Mouse (Mus musculus) T-helper 2 cell (primary cell): ENCODE data around the gene Atxn7l1.

Source experiments
- in situ Hi-C: fragments of 300-600 bp; cut with MboI, MseI; formaldehyde crosslinking; loops from one replicate; pipeline ENCODE4 v1.15.1; 2025; ENCODE audit warnings: high pct_unique_total_duplicates

Atxn7l1 gene

DNA sequence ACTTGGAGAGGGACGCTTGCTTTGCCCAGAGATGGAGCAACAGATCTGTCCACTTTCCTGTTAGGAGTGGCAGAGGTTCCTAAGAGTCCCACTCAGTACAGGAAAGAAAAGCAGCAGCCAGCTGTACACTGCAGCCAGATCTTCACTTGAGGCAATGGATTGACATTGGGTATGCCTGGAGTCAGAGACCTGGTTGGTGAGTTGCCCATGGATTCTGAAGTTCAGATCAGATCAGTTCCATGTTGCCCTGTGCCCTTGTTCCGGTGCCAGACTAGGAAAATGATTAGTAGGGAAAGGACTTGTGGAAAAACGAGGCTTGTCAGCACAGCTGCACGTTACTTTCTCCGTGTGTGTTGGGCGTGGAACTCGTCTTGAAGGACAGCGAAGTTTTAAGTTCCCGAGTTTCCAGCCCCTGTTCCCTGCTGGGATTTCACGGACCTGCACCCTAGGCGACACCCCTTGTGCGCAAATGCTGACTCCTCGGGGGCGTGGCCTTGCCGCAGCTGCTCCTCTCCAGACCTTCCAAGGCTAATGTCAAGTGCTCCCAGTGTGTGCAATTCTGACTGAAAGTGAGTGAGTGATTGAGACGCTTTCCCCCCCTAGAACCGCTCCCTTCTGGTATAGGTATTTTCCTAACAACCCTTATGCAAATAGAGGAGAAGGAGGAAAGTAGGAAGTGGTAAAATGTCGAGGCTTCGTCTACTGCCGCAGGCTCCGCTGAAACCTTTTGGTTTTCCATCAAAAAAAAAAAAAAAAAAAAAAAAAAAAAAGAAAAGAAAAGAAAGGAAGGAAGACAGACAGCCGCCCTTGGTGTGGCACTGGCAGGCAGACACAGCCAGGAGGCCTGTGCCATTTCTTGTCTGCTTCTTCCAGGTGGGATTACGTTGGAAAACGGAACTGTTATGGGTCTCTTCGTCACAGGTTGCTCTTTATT, 28.4 kb downstream of the Atxn7l1 start:
- in situ Hi-C loops, result no loop called here

DNA sequence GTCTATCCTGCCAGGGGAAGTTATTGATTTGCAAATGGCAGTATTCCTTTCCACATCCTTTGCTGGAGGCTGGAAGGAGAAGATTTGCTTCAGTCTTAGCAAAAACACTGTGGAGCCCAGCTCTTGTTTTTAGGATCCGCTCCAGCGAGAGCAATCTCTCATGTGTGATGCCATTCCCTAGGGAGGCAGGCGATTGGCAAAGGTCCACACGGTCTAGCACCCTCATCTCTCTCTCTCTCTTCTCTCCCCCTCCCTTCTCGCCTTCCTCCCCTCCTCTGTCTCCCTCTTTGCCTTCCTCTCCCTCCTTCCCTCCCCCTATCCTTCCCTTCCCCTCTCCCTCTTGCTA, 29.0 kb downstream of the Atxn7l1 start:
- in situ Hi-C loops, result no loop called here

DNA sequence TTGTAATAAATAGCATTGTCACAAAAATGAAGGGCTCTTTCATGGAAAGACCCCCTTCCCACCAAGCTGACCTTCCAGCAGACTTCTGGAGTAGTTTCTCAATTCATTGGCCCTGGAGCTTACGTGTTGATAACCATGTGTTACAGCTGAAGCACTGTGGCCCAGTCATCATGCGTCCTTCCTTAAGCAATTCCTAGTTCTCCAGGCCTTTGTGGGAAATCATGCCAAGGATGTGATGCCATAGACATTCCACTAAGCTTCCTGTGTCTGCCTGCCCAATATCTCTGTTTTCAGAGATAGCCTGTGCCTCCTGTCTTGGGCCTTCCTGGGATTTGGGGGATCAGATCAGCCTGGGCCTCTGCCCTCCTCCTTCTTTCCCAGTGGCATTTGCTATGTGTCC, 32.9 kb downstream of the Atxn7l1 start:
- in situ Hi-C loops, result no loop called here

DNA sequence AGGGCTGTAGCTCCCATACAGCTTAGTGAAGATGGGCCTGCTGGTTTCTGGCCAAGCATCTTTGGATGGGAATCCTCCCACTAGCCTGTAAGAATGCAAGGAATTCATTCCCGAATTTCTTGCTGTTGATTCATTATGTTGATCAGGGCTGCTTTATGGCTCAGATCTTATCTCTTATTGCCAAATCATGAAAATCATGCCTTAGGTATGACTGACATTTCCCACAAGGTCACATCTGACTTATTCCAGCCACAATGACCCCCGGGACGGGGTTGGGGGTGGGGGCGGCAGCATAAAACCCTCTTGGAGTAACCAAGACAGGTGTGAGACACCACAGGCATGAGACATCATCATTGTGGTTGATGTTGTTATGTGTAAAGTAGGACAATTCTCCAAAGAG, 34.4 kb downstream of the Atxn7l1 start:
- in situ Hi-C loops, result no loop called here

DNA sequence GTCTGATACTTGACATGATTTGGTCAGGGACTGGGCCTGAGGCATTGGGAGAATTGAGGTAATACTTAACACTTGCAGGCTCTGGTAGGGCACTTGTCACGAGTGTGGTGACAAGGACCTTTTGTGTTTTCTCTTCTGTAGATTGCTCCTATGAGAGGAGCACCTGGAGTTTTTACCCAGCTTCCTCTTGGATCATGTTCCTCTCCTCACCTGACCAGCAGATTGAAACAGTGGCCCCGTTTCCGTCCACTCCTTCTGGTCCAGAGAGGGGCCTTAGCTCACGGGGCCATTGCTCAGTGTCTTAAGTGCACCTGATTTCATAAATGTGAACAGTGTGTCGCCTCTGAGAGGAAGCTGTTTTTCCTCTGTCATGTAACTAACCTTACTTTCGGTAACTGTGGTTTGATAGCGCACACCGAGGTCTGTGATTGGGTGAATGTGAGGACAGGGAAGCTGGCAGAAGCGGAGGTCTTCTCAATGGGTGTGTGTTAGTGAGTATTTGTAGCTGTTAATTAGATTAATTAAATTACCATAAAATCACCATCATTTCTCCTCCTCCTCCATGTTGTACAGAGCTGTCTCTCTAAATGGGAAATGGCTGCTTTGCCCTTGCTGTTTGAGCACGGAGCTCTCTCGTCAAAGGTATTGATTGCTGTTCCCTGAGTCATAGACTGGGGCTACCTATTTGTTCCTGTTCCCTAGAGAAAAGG, 35.1 kb downstream of the Atxn7l1 start:
- in situ Hi-C loops, result no loop called here

DNA sequence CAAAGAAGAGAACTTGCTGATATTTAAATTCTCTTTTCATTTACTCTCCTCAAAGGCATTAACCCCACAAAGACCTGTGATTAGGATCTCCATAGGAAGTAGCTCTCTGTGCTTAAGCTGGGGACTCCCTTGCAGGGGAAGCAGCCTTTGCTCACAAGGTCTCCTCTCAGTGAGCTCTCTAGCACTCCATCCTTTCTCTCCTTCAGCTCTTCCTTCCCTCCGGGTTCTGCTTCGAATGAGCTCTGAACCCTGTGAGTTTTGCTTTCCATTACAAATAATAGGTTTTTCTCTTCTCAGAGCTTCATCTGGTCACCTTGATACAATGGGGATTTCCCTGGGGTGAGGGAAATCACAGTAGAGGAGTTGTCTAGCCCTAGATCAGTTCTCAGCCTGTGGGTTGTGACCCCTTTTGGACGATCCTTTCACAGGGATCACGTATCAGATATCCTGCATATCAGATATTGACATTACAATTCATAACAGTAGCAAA, 35.7 kb downstream of the Atxn7l1 start:
- in situ Hi-C loops, result no loop called here

DNA sequence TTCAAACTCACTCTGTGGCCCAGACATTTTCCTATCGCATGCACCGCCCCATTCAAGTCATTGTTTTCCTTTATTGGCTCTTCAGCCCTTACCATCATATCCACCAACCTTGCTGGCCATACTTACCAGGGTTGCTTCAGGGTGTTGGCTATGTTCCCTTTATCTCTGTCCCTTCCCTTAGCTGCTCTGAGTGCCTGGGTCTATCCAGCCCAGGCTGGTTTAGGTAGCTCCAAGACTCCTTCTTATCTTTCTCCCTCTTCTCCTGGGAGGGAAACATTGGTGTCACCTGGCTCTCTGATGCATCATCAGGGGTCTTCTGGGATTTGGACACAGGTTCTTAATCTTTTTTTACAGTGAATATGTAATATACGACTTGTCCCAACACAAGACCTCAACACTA, 36.6 kb downstream of the Atxn7l1 start:
- in situ Hi-C loops, result no loop called here

DNA sequence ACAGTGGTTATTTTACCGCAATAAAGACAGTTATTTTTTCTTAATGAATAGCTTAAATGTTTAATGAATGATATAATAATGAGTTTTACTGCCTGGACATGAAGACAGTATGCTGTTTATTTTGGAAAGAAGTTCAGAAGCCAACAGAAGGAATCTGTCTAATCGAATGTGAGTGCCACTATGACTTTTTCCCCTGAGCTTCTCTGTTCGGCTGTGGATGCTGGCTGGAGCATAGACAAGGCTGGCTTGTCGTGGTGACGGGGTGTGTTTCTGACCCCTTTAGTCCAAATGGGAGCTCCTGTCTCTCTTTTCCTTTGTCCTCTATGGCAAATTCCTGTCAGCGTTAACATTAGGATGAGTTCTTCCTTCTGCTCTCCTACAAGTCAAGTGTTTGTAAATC, 37.6 kb downstream of the Atxn7l1 start:
- in situ Hi-C loops, result no loop called here

DNA sequence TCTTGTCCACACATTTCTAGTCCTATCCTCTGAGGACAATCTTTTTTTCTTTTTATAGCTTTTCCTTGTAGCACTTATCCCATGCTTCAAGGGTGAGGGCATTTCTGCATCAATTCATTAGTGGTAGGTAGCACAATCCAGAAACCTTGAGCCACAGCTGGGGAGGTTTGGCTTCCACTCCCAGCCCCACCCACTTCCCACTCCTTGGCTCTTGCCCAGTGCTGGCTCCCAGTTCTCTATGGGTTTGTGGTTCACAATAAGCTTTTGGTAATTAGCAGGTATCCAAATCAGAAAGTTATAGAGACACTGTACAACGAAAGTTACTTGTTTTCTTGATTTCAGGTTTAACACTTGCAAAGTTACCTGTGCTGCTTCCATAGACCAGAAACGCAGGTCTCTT, 38.8 kb downstream of the Atxn7l1 start:
- in situ Hi-C loops, result no loop called here

DNA sequence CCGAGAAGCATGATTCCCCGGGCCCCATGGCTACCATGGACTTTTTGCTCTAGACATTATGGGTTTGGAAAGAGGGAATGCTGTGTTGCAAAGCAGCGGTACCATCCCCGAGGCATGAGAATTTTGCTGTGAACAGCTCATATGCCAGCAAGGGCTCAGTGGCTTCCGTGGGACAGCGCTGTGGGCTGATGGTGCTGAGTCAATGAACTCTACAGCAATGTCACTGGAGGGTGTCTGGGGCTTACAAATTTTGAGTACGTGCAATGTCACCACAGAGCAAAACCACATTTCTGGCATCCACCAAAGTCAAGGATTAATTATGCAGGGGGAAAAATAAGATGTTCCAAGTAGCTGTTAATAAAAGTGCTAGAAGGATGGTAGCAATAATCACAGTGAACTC, 42.6 kb downstream of the Atxn7l1 start:
- in situ Hi-C loops, result no loop called here

DNA sequence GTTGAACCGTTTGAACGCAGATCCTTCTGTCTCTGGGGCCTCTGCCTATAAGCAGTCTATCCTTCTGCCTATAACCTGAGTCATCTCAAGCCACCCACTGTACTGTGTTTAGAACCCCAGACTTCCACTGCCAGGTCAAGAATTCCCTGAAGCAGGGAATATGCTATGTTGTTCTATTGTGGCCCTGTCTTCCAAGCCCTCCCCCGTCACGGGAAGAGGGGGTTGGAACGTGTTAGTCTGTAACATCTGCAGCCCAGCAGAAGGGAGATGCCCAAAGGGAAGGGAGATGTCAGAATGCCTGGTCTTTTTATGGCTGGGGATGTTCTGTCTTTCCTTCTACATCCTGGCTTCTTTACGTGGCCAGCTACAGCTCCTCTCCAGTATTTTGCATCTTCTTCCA, 43.1 kb downstream of the Atxn7l1 start:
- in situ Hi-C loops, result no loop called here

DNA sequence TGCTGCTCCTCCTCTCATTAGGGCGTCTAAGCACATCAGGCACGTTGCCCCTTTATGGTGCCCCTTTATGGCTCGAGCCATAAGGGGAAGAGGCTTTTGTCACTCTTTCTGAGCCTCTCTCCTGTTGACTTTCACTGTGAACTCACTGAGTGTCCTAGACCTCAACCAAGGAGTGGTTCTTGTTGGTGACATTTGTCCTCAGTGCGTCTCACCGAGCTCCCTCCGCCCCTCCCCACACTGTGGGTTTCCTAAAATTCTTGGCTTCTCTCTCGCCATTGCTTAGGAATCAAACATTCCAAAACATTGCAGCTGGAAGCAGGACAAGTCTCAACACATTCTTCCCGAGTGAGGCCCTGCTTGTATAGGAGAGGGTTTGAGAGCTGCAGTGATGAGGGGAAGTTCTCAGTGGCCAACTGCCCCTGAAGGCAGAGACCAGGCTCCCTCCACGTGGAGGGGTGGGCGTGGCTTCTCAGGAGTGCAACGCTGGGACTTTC, 46.0 kb downstream of the Atxn7l1 start:
- in situ Hi-C loops, result no loop called here

DNA sequence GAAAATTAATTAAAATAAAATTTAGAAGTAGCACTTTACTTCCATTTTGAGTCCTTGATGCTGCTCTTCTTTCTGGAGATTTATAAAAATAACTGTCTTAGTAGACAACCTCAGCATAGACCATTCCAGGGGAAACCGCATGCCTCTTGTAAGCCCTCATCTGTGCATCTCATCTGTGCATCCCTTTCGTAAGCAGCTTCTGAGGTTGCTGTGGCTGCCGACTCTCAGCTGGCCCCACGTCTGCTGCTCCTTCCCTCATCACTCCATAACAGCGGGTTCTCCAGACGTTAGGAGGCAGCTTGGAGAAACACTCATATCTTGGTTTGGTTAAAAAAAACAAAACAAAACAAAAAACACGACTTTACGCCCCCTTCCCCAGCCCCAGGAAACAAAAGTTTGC, 47.7 kb downstream of the Atxn7l1 start:
- in situ Hi-C loops, result loop anchor here (5.0 kb wide), 1 partner anchor 62 kb away; no protein-coding TSS in a partner anchor

DNA sequence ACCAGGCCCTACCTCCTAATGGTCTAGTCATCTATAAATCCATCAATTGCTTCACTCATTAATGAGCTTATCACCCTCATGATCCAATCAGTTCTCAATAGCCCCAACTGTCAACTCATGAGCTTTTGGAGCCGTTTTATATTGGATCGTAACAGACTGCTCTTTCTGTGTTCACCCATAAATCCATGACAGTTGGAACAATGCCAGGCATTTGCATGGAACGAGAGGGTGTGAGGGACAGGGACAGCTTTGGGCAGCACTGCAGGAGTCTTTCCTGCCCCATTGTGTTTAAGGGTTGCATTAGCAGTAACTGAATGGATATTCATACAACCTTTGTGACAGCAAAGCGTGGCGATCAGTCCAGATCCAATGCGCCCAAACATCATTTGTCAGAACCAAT, 49.8 kb downstream of the Atxn7l1 start:
- in situ Hi-C loops, result loop anchor here (5.0 kb wide), 1 partner anchor 60 kb away; no protein-coding TSS in a partner anchor

DNA sequence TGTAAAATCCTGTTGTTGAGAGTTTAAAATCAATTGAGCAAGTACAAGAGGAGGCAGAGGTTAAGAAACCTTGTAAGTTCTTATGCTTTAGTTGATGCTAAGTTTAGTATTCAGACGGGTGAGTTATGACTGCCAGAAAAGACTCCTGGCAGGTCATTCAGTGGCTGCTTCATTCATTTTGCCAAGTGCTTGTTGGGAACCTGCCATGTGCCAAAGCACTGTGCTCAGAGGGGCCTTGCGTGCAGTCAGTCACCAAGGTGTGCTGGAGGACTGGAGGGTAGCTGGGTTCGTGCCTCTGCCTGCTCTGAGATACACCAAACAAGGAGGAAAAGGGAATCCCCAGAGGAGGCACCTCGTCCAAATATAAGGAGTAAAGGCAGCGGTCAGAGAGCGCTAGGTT, 50.3 kb downstream of the Atxn7l1 start:
- in situ Hi-C loops, result loop anchor here (5.0 kb wide), 1 partner anchor 60 kb away; no protein-coding TSS in a partner anchor

DNA sequence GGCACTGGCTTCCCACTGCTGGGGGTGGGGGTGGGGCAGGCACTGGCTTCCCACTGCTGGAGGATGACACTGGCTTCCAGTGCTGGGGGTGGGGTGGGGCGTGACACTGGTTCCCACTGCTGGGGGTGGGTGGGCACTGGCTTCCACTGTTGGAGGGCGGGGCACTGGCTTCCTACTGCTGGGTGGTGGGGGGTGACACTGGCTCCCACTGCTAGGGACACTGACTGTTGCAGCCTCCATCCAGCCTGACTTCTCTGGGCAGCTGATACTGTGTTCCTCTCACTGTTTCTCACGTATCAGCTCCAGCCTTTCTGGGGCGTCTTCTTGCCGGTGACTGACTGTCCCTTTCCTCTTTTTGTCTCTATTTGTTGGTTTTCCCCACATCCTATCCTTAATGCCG, 53.6 kb downstream of the Atxn7l1 start:
- in situ Hi-C loops, result no loop called here

DNA sequence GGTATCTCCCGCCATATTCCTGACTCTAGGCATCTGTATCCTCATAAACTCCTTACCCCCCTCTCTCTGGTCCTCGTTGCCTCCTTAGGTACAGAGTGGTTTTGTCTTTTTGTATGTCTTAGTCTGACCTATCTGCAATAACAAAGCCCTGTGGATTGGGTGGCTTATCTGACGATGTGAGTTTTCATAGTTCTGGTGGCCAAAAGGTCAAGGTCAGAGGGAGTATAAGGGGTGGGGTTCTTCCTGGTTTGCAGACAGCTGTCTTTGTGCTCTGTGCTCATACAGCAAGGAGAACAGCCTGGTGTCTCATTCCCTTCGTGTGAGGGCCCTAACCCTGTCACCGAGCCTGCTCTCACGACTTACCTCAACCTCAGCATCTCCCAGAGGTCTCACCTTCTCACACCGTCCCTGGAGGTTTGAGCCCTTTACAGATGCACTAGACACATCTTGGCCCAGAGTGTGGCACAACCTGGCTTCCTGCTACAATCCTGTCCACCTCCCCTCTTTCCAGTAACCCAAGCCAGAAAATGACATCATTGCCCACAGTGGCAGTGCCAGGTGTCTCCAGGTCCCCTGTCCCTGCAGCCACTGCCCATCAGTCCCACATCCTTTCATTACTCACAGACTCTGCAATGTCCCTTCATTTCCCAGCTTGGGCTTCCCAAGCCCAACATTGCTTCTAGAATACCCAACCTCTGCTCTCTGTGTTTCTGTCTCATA, 54.2 kb downstream of the Atxn7l1 start:
- in situ Hi-C loops, result no loop called here

DNA sequence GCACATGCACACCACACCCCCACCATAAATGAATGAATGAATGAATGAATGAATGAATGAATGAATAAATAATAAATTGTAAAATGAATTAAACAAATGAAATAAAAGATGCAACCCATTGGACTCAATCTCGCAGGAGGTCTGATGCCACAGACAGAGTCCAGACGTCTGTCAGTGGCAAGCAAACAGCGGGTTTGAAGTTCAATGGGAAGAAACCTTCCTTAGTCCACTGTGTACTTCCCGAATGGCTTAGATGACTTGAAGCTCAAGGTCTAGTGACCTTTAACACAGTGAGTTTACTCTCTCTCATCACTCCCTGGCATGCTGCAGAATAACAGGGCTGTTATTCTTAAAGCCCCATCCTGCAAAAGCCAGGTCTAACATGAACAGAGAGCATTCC, 57.8 kb downstream of the Atxn7l1 start:
- in situ Hi-C loops, result no loop called here

DNA sequence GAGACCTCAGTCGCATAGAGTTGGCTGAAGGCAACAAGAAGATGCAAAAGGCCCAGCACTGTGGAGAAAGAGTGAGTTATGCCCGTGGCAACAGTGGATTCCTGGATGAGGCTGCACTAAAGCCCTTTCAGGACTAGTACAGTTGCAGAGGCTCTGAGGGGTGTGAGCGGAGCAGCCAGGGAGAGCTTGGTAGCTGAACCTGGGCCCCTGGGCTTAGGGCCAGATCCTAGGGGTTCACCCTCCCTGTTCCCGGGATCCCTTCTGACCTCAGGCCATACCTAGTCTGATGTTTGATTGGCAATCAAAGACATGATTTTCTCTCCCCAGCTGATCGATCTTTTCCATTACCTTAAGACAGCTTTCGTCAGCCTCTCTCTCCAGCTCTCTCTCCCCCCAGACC, 58.8 kb downstream of the Atxn7l1 start:
- in situ Hi-C loops, result no loop called here

DNA sequence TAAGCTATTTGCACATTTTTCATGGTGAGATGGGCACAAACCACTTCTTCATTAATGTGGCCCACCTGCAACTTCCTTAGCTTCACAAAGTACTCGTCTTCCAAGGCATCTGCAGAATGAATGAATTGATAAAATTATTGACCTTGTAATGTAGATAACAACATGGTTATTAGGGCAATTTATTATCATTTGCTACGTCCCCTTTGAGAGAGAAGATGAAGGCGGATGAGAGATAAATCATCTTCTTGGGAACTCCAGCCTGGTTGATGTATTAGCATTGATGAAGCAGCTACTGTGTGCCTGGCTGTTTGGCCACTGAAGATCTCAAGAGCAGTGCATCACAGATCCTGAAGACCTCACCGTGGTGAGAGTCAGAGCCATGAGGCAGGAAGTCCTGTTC, 63.4 kb downstream of the Atxn7l1 start:
- in situ Hi-C loops, result no loop called here

DNA sequence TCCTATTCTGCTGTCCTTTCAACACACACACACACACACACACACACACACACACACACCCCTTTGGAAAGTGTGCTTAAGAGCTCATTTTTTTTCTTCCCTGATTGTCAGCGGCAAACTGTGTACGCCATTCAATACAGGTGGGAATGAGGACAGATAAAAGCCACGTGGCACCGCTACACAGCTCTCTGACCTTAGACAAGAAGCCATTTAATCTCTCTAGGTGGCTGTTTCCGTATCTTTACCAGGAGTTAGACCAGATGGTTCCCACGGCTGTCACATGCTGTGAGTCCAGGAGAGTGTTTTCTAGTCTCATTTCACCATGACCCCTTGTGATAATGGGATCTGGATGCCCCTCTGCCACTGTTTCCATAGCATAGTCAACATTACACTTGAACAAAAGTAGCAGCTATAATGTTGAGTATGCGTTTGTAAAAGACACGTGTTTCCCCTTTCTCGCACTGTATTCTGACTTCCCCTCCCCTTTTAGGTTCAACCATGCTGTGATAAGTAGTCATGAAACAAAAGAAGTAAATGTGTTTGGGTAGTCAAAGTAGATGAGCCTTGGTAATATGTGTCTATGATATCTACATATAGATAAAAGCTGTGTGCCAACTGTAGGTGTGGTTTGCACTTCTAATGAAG, 70.8 kb downstream of the Atxn7l1 start:
- in situ Hi-C loops, result no loop called here
